Mouse (Mus musculus) R1 (cell line): ENCODE results near the gene Taok3.

Source experiments
- DNase-seq: peaks from one replicate; pipeline ENCODE4 v3.0.0-alpha.2; 2018; ENCODE audit warnings: low read depth, low spot score

The Taok3 gene

GRCm38 (mm10) chr5:117119777-117120488 is at the start of gene Taok3:
TSS of gene Taok3 (plus strand) at chr5:117120129.
- peak; percentile 99 for DNase-seq

DNA sequence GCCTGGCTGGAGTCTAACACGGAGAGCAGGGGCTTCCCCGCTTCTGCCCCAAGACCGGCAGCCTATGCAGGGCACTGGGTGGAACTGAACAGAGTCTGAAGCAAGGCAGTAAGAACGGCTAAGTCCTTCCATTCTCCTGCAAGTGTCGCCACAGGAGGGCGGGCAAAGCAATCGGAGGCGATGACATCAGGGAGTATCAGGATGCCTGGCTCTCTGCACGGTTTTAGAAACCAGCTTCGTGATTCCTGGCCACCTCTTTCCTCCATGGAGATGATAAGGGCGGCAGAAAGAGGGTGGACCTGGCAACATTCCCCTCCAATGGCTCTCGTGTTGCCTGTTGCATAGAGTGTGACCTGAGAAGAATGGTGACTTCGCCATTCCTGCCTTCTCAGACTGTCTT is 32.2 kb upstream of the Taok3 start:
- no peak for DNase-seq

DNA sequence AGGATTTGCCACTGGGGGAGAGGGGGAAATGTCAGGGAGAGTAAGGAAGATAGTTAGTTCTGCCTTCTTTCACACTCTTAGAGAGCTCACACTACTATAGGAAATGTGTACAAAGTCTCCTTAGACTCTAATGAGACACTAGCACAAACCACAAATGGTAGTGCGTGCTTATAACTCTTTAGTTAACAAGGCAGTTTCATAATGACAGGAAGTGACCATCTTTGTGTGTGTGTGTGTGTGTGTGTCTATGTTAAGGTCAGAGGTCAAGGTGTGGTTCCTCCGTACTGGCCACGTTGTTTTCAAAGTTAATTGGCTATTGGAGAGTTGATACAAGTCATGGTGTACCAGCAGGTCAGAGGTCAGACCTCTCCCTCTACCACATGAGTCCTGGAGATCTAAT is 30.8 kb upstream of the Taok3 start:
- DNase-seq: no peak

GRCm38 (mm10) chr5:117089786-117090185 is 30.1 kb upstream of the Taok3 start:
- no peak for DNase-seq

DNA sequence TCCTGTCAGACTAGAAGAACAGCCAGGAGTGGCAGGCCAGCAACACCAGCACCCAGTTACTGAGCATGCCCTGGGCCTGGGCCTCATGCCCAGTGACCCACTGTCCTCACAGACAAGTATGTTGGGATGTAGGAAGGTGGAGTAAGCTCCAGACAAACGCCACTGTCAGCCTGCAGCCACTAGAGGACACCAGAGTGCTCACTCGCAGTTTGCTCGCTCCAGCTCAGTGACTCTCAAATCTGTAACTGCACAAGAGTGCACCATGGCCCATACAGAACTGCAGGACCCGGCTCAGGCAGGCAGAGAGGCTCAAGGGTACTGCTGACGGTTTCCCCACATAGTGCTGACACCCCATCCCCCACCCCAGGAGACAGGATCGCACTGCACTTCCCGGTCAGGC is 25.5 kb upstream of the Taok3 start:
- peak; percentile 86 for DNase-seq

- peak; percentile 77 for DNase-seq
Measured at GRCm38 (mm10) chr5:117096716-117097115, 23.2 kb upstream of the Taok3 start.

DNA sequence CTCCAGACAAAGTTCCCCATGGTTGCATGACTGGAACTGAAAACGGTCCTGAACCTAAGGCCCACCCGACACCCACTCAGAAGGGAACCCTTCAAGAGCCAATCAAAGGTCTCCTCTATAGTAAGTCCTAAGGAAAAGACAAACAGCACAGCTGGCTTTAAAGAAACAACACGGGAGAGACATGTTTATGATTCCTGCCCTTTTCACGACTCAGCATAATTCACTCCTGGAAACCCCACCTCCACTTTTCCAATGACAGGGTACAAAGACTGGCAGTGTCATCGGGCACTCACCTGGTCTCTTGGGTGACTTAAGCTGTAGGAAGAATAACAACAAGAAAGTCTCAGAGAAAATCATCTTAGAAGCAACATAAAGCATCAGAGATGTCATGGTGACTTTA is 20.9 kb upstream of the Taok3 start:
- no peak for DNase-seq

DNA sequence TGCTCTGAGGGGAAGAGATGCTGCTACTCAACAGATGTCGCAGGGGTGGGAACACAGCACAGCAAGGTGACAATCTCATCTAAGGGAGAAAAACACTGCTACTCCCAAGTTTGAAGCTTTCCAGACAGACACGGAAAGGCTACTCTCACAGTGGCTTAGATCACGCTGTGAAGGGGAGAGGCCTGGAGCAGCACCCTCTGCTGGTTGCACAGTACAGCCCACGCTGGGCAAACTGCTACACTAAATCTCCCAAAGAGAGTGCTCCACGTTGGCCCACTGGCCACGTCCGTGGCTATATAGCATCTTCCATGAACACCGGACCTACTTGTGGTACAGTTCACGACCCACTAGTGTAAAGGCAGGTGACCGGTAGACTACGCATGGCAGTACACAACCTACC is 20.2 kb upstream of the Taok3 start:
- DNase-seq: no peak

DNA sequence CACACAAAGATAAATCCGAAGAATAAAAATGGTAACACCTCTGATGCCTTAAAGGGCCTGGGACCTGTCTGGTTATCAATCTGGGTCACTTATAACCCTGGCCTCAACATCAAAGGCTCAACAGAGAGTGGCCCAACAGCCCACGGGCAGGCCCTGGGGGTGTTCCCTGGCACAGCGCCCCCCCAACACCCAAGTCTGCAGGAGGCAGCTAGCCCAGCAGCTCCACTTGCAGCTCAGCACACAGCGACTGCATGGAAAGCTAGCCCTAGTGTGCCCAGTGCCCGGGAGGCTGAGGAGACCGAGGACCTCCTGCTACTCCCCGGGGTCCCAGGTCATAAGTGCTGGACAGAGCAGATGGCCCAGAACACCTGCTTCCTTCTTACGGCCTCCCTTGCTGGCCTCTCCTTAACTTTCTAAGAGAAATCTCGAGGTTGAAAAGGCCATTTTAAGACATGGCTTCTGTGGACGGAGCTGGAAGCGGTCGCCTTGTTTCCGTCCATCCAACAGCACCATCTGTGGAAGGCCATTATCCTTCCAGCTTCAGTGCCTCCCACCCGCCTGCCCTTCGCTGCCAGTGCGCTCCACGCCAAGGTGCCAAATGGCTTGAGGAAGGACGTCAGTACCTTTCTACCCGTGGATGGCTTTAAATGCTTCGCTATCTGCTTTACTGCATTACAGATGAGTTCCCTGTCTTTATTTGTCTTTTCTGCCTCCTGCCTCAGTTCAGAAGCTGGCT is 16.6 kb upstream of the Taok3 start:
- DNase-seq: no peak

DNA sequence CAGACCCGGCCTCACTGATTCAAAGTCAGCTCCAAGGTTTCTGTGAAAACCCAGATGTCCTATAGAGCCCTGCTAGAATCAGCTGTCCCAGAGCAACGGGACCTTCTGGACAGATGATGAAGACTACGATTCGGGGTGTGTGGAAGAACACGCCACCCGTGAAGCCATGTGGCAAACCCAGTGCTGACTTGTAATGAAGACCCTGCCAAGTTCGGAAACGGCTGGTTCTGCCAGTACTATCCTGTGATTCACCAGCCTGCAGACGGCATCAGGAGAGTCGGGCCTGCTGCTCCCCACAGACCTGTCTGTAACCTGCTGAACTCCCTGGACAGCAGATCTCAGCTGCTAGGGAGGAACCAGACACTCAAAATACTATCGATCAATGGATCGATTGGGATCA is 15.6 kb upstream of the Taok3 start:
- DNase-seq: no peak

GRCm38 (mm10) chr5:117105761-117106160 is 14.2 kb upstream of the Taok3 start:
- DNase-seq: no peak

DNA sequence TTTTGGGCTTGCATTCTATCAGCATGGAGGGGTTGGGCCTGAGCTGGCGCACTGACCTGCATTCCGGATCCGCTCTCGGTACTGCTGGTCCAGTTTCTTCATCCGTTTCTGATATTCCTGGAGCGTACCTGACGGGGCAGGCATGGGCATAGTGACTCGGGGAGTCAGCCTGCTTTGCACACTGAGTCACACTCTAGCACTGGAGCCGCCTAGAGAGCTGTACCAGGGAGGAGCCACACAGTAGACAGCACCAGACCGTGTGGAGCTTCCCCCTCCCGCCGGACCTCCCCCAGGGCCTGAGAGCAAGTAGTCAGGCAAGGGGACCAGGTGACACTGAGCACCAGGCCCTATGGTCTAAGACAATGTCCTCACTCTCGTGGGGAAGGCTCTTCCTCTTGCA is 11.6 kb upstream of the Taok3 start:
- DNase-seq: no peak

DNA sequence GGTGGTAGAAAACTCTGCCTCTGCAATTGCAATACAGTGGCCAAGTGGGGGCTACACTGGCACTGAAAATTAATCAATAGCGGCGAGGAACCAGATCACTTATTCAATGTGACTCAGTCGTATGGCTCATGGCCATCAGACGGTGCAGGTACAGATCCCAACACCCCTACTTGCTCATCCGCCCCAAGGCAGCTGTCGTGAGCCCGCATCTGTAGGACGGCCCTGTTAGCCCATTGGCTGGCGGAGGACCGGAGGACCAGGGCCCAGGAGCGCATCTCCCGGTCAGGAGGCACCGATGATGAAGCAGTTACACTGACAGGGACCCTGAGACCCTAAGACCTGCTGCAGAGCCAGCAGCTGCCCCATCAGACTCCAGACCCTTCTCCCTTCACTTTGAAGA is 11.2 kb upstream of the Taok3 start:
- DNase-seq: no peak

DNA sequence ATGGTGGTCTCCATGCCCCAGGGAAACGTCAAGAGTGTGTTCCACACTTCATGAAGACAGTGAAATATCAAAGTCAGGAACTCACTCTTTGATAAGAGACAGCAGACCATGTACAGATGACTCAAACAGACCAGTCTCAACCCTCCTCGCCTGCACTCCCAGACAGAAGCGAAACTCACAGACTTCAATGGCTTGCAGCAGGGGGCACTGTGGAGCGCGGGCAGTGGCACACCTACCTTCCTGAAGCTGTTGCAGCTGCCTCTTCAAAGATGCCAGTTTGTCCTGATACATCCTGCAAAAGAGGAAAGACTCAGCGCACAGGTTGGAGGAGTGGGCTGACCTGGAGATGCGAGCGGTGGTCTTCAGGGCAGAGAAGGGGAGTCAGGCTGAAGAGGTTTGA is 10.4 kb upstream of the Taok3 start:
- peak; percentile 55 for DNase-seq

DNA sequence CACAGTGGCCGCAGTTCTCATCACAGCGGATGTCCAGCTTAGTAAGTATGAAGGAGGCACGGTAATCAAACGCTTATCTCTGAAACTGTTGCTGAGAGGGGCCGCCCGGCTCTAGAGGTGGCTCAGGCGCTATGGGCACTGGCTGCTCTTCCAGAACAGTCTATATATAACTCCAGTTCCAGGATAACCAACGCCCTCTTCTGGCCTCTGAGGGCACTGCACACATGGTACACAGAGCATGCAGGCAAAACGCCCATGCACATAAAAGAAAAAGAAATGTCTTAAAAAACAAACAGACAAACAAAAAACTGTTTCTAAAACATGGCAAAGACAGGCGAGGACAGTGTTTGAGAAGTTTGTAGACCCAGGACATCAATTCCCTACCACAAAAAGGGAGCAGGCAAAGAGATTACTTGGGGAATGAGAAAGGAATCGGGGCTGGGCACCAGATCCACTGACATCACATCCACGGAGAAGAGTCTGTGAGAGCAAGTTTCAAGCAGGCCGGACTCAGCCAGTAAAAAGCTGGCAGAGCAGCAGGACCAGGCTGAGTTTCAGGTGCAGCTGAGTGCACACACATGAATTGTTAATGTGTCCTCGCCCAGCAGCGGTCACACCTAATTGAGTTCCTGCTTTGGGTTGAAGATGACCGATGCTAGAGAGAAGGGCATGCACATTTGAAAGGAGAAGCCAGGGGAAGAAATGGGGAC is 8.7 kb upstream of the Taok3 start:
- peak; percentile 71 for DNase-seq

GRCm38 (mm10) chr5:117111774-117112112 is 8.2 kb upstream of the Taok3 start:
- DNase-seq: no peak

- DNase-seq: peak; percentile 65
Measured at GRCm38 (mm10) chr5:117113330-117113729, 6.6 kb upstream of the Taok3 start.

DNA sequence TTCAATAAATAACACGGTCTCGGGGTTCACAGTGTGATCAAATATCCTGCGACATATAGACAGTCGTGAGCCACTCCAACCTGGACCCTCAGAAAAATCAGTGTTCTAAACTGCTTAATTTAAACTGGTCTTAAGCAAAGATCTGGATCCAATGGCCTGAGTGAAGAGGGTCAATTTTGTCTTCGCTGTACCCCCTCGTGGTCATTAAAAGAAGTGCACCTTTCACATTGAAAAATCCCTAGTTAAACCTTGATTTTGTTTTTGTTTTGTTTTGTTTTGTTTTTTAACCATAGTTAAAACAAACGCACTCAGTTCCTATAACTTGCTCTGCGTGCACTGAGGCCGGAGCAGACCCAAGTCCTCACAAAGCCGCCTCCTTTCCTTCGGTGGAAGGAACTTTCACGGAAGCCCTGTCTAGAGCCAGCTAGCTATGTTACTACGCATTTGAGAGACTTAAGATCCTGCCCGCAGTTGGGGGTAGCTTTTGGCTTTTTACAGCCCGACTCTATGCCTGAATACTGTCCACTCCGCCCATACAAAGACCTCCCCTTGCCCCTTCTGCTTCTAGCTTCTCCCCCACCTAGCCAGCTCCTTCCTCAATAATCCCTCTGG is 5.2 kb upstream of the Taok3 start:
- peak; percentile 57 for DNase-seq

DNA sequence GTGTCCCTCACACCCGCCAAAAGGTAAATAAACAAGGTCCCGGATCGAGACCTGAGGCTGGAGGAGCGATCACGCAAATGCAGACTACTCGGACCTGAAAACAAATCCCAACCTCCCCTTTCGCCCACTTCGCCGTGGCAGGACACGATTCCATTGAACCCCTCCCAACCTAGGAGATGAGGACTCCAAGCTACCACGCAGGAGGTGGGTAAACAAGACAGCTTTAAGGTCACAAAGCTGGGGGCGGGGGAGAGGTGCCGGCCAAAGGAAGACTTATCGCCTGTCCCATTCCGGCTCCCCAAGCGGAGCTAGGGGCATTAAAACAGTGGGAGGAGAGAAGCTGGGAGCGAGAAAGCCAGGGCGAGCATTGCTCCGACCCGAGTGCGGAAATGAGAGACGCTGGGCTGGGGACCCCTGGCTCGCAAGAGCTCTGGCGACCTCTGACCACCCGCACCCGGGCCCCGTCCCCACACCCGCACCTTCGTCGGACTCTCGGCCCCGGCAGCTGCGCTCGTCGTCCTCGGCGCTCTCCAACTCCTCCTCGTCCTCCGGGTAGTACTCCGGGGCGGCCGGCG is 4.6 kb upstream of the Taok3 start:
- DNase-seq: peak; percentile 73

DNA sequence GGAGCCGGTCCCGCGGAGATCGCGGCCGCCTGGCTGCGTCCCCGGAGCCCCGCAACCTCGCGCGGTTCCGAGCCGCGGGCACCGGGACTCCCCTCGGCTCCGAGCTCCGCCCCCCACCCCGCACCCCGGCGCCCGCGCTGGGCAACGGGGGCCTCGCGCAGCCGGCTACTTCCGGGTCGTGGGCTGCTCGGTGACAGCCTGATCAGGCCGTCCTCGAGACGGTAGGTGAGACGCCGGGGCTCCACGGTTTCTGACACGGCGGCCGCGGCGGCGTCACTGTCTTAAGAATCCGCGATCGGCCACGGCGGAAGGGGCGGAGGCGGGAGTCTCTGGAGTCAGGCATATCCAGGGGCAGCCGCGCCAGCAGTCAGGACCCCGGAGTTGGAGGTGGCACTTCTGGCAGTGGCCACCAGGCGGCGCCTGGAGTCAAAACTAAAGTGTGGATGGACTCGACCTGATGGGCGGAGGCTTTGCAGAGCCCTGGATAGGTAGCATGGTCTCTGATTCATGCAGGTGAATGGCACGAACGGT is 4.0 kb upstream of the Taok3 start, which contains the start of gene Suds3:
Suds3 (minus strand) TSS at position 278 of the 531 bp plus-strand sequence.
- DNase-seq: peak; percentile 91

DNA sequence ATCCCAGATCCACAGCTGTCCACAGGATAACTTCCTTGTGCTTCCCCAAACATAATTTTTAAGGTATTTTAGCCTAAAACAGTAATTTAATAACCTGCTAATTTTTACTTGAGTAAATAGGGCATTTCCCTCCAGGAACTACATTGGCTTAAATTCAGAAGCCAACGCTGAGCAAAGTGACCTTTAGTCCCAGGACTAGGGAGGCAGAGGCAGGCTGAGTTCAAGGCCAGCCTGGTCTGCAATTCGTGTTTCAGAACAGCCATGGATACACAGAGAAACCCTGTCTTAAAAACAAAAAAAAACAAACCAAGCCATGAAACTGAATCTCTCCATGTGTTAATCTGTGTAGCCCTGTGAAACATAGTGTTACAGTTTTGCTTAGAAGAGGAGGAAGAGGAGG is 3.3 kb upstream of the Taok3 start:
- DNase-seq: no peak

- DNase-seq: no peak
Measured at GRCm38 (mm10) chr5:117117241-117117640, 2.7 kb upstream of the Taok3 start.
